Mouse (Mus musculus): ENCODE data around the gene Foxf2. TPM values are rescaled to one million over a fixed set of nuclear protein-coding genes. Genes with fewer than 3 reads are reported as not detected.

Foxf2 gene
- total RNA-seq, 2 experiments from 2014 or later: 4.7 to 4.8 TPM

DNA sequence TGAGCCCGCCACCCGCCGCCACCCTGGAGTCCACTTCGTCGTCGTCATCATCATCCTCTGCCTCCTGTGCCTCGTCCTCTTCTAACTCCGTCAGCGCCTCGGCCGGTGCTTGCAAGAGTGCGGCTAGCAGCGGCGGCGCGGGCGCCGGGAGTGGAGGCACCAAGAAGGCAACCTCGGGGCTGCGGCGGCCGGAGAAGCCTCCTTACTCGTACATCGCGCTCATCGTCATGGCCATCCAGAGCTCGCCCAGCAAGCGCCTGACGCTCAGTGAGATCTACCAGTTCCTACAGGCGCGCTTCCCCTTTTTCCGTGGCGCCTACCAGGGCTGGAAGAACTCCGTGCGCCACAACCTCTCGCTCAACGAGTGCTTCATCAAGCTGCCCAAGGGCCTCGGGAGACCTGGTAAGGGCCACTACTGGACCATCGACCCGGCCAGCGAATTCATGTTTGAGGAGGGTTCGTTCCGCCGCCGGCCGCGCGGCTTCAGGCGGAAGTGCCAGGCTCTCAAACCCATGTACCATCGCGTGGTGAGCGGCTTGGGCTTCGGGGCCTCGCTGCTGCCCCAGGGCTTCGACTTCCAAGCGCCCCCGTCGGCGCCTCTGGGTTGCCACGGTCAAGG is 676 bp downstream of the Foxf2 start:
- DNase-seq: peak in 1 of 2 experiments; percentile 23

DNA sequence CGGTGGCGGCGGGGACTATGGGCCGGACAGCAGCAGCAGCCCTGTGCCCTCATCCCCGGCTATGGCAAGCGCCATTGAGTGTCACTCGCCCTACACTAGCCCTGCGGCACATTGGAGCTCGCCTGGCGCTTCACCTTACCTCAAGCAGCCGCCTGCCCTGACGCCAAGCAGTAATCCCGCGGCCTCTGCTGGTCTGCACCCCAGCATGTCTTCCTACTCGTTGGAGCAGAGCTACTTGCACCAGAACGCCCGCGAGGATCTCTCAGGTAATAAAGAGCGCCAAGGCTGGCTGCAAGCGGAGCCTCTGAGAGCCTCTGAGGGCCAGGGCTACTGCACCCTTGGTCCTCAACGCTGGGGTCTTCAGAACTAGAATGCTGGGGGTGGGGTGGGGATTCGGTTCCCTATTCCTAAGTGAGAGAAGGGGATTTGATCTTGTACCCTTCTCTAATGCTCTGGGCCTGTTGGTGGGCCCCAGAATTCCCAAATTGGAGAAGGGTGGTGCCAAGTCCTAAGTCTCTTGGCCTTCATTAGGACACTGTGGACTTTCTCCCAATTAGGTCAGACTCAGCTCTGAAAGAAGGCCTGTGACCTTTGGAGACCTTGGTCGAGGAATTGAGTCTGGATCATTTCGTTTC is 1.5 kb downstream of the Foxf2 start:
- no peak for DNase-seq

DNA sequence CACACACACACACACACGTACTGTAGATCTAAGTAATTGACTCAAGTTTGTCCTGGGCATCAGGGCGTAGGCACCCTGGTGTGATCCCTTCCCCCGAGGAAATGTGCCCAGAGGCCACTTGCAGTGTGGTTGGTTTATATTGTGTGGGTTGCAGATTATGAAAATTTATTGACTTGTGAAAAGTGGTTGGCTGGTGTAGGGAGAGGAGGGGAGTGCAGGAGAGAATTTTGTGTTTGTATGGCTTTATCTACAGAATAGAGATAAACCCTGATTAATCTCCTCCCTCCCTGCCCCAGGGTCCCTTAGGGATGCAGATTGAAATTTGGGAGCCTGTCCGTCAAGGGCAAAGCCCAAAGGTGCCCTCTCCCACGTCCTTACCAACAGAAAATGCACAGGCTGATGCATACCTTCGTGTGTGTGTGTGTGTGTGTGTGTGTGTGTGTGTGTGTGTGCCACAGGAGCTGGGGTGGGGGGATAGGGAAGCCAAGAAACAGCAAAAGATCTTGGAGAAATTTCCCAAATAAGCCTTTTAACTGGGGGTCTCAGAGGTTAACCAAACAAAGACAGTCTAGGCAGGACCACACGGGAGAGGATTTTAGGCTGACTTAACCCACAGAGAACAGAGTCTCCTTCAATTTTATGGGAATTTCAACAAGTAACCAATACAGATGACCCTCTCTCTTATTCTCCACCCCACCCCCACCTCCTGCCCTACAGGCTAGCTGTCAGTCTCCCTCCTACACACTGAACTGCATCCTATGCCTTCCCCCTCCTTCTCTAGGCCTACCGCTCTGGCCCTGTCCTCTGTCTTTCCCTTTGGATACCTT is 2.5 kb downstream of the Foxf2 start:
- no peak for DNase-seq

DNA sequence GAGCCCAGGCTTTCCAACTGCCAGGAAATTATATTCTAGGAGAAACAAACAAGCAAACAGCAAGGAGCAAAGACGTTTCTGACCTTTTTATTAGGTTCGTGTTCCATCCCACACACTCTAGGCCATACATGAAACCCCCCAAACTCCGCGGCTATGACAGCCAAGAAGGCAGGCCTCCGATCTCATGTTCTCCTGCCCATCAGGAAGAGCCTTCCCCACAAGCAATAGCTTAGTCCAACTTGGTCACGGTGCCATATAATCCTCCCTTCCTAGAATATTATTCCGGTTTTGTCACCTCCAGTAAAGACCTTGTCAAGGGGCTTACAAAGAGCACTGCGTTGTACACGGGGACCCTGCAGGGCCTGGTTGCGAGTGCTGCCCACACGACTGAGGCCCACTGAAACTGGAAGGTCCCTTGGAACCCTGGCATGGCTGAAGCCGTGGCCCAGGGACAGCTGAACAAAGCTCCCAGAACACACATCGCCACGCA is 3.1 kb downstream of the Foxf2 start:
- DNase-seq: no peak

DNA sequence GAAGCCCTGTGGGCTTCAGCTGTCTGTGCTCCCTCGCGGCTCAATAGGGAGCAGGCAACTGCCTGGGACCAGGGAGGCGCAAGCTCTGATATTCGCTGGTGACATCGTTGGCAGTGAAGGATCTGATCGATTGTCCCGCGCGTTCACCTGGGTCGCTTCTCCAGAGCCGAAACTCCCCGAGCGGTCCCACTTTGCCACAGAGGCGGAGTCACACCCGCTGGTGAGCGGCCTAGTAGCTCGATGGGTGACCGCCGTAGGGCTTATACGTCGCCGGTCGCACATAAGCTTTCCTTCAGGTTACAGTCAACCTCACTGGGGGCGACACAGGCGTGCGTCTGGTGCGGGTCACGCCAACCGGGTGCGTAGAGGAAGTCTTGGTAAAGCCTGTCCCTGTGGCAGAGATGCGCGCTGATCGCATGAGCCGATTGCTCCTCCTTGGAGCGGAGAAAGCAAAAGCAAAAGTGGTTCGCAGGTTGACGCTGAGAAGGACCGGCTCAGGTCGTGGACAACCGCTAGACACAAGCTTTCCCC is 3.8 kb downstream of the Foxf2 start:
- no peak for DNase-seq

DNA sequence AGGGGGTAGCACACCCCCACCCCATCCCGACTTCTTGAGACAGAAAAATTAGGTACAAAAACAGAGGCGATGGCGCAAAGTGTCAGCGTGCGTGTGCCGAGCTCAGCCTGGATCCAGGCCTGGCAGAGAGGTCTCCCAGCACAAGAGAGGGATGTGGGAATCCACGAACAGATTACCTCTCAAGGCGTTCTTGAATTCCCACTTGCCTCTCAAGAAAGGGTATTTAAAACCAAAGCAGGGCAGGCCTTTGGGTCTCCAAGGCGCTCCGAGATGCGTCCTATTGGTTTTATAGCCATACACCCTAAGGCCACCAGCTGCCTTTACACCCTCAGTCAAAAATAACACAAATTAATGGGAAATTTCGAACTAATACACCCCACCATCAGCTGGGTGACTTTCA is 4.4 kb downstream of the Foxf2 start:
- DNase-seq: no peak

DNA sequence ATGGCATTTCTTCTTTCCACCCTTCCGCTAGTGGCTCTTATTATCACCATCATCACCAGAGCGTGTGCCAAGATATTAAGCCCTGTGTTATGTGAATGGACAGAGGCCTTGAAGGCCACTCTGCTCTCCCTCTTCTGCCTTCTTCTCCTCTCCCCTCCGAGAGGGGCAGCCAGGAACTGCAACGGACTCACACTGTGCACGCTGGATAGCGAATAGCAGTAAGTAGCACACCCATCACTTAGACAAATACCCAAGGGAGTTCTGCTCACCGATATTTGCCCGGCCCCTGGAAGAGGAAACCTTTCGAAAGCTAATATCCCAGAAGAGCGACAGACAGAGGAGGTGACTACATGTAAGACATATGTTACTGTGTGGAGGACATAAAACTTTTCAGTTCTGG is 4.9 kb downstream of the Foxf2 start:
- DNase-seq: no peak

DNA sequence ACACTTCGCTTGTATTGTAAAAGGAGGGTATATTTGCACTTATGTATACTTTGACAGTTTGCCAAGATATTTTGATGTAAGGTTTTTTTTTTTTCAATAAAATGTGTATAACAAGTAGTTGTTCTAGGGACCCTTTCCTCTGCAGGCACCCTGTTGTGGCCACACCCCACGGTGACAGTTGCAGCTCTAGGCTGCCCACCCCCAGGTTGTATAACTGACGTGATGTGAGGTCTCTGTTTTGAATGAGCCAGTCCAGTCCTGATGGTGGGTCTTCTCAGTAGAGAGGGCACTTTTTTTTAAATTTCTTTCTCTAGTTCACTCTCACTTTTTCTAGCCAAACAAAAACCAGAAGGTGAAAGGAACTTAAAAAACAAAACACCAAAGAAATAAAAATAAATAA is 5.7 kb downstream of the Foxf2 start:
- no peak for DNase-seq

DNA sequence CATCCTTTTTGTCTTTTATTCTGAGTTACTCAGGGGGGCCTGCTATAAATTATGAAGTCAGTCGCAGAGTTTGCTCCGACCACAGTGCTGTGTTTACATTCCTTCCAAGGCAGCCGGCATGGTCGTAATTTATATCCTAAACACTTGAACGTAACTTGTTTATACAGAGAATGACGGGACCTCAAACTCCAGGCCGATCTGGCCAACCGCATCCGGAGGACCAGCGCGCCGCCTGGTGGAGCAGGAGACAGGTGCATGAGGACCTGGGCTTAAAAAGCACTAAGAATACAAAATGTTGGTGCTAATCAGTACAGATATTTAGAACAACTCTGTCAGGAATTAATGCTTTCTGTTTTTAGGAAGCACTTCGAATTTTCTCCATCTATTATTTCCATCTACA is 6.8 kb downstream of the Foxf2 start:
- DNase-seq: peak in 1 of 2 experiments; percentile 20

DNA sequence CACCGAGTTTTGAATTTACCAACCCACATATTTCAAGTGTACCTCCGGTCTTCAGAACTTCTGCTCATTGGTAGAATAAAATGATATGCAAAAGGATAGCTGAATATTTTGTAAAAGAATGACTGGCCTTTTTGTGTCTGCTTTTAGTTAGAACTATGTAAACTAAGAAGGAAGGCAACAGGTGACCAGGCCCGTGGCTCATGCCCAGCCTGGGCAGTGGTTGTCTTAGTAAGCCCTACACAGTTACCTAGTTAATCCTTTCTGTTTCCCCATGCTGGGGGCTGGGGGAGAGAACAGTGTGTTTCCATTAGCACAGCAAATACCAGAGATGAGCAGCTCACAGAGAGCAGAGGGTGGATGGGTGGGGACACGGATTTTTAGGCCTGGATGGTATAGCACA is 7.6 kb downstream of the Foxf2 start:
- DNase-seq: no peak

DNA sequence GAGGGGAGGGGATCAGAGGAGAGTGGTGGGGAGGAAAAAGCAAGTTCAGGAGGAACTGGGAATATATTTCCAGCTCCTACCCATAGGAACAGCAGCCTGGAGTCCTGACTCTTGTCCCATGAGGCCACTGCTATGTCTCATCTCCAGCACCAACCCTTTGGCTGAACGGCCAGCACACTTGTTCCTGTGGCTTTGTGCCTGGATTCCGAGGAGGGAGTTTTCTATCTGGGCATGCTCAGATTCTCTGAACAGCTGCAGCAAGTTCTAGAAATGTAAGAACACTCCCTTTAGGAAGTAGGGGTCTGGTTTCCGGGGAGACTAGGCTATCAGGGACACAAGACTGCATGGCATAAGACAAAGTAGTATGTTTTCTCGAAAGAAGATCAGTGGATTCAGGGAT is 9.9 kb downstream of the Foxf2 start:
- no peak for DNase-seq

DNA sequence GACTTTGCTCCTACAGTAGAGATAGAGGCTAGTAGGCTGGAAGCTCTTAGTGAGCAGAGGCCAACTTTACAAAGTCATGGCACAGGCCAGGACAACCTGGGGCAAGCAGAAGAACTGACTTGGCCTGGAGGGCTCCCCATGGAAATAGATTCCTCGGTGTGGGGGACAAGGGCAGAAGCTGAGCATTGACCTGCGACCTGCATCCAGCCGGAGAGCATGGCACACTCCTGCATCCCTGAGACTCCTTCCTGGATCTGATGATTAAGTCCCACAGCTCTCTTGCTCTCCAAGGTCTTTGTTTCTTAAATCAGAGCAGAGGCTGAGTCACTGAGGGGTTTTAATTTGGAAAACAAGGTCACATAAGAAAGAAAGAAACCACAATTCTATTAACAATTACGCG is 15.9 kb downstream of the Foxf2 start:
- DNase-seq: no peak

DNA sequence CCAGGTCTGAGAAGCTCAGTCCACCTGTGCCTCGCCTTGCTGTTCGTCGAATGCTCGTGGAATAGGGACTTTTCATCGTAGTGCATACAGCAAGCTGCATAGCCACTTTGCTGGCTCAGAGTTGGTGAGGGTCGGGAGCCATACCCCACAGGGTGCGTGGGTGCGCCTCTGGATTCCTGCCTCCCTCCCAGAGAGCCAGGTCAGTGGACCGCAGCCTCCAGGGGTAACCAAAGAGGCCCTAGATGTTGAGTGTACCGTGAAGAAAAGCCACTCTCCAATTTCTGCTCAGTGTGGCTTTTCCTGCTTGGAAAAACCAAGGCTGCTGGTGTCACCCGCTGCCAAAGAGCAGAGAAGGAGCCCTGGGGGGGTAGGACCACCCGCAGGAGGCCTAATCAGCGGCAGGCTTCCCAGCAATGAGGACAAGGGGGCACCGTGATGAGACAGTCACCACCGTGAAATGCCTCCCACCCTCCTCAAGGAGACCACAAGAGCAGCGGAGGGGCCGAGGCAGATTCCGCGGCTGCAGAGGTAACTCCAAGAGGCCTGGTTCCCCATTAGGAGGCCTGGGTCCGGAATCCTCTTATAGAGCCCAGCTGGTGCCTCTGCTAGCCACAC is 26.6 kb downstream of the Foxf2 start:
- DNase-seq: no peak

DNA sequence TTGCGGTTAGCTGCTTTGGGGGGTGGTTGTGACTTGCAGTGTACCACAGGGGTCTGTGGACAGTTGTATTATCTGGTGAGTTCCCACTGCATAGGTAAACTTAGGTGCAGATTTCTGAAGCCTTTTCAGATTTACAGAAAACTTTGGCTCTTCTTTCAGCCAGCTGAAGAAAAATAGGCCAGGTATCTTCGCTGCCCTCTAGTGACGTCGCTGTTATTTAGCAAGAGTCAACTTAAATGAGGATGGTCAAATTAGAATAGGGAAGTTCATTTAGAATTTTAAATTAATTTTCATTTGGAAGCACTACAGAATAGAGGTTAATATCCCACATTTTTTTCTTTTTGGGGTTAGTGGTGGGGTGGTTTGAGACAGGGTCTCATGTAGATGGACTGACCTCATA is 30.6 kb downstream of the Foxf2 start:
- no peak for DNase-seq

DNA sequence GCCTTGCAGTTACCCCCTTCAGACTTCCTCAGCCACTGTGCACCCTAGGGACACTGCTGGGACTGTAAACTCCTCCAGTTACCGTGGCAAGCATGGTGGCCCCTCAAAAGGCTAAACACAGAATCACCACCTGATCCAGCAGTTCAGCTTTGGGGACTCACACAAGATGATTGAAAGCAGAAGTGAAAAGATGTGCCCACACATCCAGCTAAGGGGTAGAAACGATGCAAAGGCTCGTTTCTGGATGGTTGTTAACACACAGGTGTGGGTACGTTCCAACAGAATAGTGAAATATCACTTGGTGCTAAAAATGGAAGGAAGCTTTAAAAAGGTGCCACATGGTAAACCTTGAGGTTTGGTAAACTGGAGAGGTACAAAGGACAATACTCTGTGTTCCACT is 32.6 kb downstream of the Foxf2 start:
- no peak for DNase-seq

DNA sequence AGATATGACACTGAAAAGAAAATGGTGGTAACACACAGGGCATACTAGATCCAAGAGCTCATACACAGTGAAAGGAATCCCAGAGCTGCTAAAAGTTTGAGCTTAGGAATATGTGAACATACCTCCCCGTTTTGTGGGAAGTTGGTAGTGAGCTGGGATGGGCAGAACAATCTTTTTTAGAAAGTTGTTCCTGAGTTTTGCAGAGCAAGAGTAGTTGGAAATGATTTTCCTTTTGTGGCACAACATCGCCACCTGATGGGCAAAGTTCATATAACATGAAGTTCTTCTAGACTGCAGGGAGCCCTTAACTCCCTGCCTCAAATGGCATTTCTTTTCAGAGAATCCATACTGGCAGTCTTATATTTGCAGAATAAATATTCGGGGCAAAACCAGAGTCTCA is 33.3 kb downstream of the Foxf2 start:
- DNase-seq: peak; percentile 32 to 54

DNA sequence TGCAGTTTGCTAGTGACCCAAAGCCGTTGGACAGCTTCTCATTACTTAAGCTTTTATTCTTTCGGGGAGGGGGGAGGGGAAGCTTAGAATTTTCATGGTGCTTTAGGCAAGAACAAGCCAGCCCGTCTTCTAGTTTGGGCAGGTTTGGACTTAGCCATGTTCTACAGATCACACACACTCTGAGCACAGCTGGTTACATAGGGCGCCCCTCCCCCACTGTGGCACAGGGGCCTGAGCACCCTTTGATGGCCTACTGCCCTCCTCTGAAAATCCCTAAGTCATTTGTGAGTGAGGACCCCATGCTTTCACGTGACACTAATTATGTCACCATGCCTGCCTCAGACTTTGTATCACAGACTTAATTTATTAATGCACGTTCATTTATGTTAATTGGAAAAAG is 35.6 kb downstream of the Foxf2 start:
- DNase-seq: no peak

DNA sequence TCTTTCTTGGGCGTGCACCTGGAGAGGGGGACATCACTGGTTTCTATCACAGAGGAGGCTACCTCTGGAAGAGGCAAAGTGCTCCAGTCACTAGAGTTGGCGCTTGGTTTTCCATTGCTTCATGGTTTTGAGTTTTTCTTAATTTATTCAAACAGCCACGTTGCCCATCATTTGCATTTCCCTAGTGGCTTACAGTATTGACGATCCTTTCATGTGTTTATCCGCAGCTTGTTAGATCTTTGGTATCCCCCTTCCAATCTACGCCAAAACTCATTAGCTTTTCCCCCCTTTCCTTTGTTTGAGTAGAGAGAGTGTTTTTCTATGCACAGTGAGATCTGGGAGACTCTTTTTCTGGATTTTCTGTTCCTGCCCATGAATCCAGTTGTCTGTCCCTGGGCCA is 39.8 kb downstream of the Foxf2 start:
- no peak for DNase-seq

DNA sequence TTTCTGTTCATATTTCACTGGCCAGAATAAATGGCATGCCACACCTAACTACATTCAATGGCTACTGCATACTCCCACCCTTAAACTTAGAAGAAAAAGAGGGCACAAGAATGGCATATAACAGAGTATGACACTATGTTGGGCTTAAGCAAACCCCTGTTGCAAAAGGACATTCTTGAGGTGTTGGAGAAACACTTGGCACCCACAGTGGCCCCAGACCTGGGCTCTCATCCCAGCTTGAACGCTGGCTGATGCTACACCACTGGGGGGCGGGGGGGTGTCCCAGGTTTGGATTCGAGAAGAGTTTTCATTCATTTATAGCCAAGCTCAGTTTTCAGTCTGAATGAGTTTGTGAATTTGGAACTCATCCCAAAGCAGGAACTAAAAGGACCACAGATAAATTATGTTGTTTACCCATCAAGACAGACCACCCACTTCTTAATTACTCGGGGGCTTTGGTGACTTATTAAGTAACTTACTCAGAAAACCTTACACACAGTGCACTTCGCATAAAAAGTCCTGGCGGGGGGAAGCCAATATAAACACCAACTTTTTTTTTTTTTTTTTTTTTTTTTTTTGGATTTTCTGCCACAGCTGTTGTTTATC is 42.4 kb downstream of the Foxf2 start:
- DNase-seq: no peak

DNA sequence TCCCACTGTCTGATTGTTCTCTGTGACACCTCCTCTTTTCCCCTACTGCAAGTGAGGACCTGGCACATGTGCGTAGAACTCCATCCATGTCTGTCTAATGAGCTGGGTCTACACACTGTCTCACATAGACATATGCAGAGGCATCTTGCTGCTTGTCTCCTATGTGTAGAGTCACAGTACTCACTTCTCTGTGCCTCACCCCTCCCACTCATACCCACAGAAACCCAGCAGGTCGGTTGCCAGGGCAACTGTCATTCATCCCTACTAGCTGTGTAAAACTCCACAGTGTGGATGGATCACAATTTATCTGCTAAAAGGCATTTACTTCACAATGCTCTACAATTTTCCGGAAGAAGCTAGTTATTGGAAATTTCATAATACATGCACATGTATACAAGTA is 46.5 kb downstream of the Foxf2 start:
- no peak for DNase-seq

Data from layer of hippocampus, postnatal 36 days (tissue).